Mouse (Mus musculus) inflammation-experienced regulatory T-cells, adult 6 months (primary cell): ENCODE measurements around the gene Kcnip3. TPM values are rescaled to one million over a fixed set of nuclear protein-coding genes. Genes with fewer than 3 reads are reported as not detected.

ENCODE experiments used
- ATAC-seq: one replicate; pipeline ENCODE4 v1.8.0; 2017
- polyA plus RNA-seq, 3 experiments: library from polyadenylated mRNA; unstranded; fragments of 100-300 nt; shearing (Covaris generic); gene quantifications; one replicate each; pipeline ENCODE4 v1.2.1; 2017

Gene Kcnip3
- polyA plus RNA-seq, 3 experiments from 2014 or later = 3.5 TPM; not detected in 2

DNA sequence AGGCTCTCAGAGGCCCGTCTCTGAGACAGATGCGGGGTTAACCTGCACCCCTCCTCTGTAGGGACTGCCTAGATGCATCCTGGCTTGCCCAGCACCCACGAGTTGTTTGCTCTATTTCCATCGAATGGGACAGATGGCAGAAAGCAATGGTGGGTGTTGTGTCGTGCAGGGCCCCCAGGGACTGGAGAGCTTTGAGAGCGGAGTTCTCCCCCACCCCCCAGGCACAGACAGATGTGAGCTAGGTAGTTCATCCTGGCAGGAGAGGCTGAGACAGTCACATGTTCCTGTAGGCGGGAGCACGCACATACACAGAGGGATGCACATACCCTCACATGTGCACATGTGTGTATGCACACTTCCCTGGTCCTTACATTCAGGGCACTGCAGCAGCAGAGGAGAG lies 4.8 kb downstream of the Kcnip3 start:
- ATAC-seq = no peak

DNA sequence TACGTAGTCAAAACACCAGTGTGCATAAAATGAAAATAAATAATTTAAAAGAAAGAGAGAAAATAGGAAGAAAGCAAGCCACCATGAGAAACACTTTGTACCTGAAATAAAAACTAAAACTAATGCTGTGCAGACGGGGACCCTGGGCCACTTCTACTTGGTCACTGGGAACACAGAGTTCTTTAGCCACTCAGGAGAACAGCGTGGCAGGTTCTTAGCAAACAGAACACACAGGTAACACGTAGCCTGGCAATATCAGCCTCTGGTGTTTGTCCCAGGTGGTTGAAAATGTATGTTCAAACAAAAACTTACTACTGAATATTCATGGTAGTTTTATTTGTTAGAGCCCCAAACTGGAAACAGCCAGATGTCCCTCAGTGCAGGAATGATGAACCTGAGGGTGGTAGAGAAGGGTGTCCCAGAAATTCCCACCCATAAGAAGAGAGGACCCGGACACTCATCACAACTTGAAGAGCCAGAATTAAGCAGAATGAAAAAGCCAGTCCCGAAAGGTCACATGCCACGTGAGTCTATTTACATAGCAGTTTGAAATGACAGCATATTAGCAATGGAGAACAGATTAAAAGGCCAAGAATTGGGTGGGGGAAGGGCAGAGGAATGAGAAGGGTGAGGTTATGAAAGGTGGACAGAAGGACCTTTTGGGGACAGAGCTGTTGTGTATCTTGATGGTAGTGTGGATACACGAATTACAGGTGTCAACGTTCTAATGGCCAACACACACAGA lies 7.3 kb downstream of the Kcnip3 start:
- ATAC-seq = no peak

DNA sequence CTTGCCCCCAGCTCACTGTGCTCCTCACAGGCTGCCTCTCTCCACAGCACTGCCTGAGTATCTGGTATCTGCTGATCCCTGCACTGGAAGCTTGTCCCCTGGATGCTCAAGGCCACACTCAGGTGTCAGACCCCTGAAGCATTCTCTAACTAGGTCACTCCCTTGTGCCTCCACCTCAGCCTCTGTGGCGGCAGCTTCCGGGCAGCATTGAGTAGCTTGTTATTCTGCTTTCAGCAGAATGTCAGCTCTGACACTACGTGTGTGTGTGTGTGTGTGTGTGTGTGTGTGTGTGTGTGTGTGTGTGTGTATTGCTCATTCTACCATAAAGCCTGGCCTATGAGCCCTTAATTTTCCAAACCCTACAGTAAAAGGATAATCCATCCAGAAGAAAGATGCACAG lies 8.7 kb downstream of the Kcnip3 start:
- no peak for ATAC-seq

DNA sequence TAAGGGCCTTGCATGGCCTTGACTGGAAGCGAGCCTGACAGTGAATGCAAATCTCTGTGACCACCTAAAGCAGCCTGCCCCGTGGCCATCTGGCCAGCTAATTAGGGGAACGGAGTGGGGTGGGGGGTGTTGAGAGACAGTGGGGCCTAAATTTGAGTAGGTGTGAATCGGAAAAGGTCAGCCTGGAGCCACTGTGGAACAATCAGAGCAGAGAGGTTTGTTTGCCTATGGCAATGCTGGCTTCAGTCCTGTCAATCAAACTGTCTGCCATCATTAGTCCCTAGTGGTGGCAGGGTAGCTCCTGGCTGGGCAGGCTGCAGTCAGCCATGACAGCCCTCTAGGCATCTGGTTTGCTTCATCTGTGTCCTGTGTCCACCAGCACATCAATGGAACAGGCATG lies 10.5 kb downstream of the Kcnip3 start:
- ATAC-seq = no peak

DNA sequence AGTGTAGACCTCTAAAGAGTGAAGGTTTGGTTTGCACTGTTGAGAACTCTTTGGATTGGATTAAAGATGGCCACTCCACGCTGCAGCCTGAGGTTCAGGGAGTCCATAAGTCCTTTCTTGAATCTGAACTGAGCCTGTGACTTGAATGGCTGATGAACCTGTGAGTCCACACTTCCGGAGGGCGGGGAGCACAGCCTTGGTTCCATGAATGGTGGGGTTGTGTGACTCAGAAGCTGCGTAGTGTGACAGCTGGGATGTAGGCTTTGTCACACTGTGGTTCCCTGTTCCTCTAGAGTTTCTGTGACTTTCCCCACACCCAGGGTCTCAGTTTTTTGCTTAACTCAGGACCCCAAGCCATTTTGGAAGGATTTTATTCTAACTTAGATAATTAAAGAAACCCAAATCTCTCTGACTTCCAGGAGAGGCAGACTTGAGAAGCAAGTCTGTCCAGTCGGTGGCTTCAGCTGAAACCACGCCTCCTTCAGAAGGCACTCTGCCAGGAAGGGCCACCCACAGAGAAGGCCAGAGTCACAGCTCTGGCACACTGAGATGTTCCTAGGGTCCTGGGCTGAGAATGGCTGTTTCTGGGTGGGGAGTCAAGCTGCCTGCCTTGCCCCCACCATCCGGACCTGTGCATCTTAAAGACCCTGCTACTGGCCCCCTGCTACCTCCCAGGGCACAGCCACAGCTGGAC lies 13.8 kb downstream of the Kcnip3 start:
- ATAC-seq = no peak

DNA sequence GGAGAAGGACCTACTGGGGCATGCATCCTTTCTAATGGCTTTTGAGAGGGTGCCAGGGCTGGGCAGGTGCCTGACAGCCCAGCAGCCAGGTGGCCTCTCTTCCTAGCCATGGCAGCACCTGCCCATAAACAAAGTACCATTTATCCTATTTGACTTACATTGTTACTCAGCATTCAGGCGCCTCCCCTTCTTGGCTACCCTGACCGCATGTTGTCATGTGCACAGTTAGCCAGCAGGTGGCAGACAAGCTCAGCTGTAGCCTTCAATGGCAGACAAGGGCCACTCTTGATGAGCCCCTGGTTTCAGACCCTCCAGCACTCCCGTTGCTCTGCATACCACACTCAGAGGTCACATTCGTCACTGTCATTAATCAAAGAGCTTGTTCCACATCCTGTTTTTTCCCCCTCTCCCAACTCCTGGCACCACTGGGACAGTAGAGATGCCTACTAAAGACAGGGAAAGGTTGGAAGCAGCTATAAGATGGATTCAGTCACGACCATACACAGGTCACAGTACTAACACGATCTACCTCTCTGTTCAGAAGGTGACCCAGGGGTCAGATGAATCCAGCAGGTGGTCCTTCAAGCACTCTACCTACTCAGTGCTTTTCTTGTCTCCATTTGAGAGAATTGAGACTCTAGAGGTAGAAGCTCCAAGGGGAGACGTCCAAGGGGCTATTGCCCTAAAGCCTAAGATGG lies 14.7 kb downstream of the Kcnip3 start:
- ATAC-seq = peak; percentile 60

DNA sequence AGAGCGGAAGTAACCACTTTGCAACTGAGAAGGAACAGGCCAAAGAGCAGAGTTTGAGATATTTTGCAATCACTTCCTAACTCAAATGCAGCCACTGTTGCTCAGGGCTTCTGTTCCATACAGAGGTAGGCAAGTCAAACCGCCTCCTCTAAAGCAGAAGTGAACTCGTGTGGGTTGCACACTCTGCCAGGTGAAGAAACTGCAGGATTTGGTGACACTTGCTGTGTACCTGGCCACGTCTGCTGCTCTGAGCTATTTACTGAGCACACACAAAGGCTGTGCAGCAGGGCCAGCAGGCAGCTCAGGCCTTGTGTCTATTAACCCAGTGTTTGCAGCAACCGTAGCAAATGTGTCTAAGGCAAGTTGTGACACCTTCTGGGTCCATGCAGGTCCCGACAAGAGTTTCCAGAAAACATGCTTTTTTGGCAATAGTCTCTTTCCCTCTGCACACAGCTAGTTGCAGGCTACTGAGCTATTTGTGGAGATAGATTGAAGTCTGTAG lies 15.7 kb downstream of the Kcnip3 start:
- ATAC-seq = no peak

DNA sequence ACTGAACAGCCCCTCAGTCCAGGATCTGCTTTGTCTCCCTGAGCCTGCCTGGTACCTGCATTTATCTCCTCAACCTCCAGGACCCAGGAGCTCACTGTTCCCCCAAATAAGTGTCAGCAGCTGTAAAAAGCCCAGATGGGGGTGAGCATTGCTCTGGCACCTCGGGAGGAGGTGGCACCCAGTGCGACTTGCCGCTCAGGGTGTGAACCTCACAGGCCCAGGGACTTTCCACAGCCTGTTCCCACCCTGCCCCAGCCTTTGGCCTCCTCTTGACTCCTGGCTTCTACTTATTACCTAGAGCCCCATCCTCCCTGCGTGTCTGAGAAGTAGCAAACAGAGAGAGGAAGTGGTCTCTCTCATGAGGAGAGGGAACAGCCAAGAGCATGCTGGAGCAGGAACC lies 16.7 kb downstream of the Kcnip3 start:
- ATAC-seq = no peak

DNA sequence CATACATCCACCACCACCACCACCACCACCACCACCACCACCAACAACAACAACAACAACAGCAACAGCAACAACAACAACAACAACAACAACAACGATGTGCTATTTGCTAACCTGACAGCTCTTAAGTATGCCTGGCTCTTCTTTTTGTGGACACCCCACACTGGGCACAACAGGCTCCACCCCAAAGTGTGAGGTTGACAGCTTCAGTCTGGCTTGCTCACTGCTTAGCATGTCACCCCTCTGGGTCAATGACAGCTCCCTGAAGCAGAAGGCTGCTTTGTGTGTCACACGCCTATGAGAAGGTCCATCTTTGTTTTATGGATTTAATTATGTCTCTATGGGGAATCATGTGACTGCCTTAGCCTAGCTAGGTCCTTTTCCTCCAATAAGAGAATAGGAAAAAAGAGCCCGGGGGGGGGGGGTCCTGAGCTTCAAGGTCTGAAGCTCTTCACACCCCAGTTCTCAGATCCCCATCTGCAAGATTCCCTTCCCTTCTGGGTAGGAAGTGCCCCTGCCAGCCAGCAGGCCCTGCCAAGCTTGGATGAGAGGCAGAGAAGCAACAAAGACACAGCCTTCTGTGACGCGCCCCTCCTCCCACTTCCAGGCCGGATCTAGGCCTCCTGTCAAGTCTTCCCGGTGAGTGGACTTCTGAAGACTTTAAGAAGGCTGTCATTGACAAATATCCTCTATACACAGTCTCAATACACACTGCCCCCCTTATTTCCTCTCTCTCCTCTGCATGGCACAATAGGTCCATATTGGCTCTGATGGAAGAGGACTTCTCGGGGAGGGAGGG lies 17.9 kb downstream of the Kcnip3 start:
- ATAC-seq = no peak

DNA sequence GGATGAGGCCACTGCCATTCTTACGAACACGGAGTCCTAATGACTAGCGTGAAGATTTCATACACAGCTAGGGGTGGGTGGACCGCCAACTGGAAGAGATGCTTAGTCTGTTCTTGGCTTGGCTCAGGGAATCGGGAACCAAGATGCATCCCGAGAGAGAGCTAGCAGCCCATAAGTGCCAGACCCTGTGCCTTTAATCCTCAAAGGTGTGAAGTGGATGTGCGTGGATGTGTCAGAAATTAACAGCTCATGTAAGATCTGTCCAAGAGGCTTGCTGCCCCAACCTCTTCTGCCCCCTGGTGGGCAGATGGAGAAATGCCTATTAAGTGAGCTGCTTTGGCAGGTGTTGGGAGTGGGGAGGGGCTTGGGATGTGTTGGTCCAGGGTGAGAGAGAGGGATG lies 20.8 kb downstream of the Kcnip3 start:
- no peak for ATAC-seq

DNA sequence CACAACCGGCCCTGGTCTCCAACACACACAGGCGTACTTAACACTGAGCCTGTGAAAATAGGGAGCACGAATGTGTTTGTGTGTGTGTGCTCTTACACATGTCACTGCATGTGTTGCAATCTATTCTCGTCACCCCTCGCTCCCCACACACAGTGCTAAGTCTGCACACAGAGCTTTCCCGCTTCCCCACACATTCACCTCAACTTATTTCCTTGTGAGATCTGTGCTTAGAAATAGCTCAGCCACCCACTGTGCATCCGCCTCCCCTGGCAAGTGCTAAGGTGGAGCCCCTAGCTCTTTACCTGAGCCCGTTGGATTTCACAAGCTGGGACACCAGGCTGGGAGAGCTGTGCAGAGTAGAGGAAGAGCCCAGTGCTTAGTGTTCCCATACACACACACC lies 23.1 kb downstream of the Kcnip3 start:
- no peak for ATAC-seq

DNA sequence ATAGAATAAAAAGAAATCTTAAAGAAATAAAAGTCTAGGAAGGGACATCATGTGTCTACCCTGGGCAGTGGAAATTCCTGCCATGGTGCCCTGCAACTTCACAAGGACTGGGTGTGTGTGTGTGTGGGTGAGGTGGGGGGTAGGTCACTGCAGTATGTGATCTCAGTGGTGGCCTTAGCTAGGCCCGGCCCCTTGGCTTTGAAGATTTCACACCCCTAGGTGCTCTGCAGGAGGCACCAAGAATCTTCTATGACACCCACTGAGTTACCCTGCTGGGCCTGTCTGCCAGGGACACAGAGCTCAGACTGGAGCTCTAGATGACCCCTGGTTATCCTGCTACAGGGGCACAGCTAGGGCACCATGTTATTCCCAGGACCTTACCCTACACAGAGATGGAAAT lies 25.6 kb downstream of the Kcnip3 start:
- no peak for ATAC-seq

DNA sequence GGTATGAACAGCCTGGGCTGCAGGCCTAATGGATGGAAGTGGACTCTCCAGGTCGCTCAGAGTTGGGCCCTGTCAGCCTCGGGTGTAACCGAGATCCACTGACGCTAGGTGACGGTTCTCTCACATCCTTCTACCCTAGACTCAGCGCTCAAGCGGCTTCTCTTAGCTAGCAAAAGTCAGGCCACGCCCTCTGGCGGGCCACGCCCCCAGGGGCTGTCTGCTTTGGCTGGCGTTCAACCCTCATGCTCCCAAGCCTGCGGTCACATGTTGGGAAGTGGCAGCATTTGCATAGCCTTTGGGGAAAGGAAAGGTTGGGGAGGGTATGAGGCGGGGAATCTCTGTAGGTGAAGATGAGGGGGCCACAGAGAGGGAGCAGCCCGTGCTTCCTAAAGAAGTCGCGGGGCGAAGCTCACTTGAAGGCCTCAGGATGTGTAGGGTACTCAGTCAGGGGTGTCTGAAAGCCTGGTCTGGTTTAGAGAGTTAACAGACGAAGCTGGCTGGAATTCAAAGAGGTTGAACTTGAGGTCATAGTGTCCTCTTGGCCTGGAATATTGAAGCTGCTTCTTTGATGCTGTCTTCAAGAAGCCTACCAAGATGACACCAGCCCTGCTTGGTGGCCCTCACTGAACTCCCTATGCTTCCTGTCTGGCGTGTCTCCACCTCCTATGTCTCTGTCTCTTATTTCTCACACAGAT lies 37.3 kb downstream of the Kcnip3 start:
- ATAC-seq = no peak

DNA sequence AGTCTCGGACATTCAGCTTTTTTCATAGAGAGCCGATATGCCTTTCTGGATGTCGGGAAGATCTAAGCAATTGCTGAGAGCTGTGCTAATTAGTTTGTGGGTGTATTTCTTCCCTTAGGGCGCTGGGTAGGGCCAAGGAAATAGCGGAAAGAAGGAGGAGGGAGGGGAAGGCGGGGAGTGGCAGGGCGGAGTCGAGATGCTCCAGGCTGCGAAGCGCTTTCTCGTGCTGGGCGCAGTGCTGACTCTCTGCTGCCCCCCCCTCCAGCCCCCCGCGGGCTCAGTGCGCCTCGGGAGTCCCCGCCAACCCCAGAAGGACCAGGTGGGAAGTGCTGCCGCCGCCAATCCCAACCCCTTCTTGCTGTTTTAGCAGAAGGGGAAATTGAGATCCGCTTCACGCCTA lies 38.9 kb downstream of the Kcnip3 start:
- ATAC-seq = no peak

DNA sequence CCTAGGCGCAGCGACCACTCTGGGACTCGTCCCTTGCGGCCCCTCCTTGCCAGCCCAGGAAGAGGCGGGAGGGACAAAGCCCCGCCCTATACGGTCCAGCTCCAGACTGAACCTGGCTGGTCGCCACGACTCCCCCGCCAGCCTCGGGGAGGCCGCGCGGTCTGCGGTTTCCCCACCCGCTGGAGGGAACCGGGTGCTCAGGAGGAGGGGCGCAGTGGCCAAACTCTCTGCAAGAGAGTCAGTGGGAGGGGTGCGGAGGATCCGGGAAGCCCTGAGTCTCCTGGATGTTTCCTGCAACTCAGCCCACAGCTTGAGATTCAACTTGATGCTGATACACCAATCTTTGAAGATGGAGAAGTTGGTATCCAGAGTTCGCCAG lies 39.4 kb downstream of the Kcnip3 start:
- ATAC-seq = no peak

DNA sequence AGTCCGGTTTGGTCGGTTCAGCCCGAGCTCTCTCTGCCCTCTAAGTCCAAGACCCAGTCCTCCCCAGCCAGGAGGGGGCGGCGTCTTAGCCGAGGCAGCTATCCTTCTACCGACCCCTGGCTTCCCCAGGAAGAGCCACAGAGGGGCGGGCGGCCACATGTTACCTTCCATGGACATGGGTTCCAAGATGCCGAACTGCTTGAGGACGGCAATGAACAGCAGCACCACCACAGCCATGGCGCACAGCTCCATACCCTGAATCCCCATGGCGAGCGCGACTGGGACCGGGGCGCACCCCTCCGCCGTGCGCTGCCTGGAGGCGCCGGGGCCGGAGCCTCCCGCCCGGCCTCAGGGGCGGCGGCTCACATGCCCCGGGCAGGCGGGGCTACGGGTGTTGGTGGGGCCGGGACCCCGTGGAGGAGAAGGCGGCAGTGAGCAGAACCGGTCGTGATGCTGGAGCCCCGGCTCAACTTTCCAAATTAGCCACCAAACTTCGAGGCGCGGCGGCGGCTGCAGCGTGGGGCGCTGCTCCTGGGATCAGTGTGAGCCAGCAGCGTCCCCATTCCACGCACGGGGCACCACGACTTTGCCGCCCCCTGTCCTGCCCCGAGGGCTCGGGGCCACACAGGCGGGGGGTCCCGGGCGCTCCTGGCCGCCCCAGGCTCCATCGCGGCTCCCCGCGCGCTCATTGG lies 39.9 kb downstream of the Kcnip3 start:
- ATAC-seq = no peak

DNA sequence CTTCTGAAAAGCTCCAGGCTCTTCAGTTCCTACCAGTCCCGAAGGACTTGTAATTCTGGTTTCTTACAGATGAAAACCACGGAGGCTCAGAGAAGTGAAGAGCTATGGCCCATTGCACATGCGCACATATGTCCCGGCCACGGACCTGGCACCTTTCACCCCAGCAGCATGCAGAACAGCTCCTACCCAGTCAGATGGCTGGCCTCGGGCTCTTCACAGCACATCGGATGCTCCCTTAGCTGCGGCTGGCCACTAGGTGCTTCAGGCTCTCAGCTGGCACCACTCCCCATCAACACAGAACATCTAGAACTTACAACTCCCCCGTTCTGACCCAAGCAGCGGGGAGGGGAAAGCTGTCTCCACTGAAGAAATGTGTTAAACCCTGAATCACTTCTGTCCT lies 42.1 kb downstream of the Kcnip3 start:
- no peak for ATAC-seq

DNA sequence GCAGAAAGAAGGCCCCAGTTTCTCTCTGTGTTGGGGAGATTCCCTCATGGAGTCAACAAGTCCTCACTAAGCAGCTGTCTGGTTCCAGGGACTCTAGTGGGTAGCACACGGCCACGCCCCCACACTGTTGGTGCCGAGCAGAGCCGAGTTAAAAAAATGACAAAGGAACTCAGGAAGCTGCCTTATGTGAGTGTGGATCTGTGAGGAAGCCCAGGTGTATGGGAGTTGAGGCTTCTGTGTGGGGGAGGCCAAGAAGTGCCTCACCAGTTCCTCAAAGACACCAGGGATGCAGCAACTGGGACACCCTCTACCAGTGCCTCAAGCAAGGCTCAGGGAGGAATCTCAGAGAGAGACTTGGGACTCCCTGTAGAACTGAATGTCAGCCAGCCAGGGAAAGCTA lies 42.7 kb downstream of the Kcnip3 start:
- no peak for ATAC-seq

DNA sequence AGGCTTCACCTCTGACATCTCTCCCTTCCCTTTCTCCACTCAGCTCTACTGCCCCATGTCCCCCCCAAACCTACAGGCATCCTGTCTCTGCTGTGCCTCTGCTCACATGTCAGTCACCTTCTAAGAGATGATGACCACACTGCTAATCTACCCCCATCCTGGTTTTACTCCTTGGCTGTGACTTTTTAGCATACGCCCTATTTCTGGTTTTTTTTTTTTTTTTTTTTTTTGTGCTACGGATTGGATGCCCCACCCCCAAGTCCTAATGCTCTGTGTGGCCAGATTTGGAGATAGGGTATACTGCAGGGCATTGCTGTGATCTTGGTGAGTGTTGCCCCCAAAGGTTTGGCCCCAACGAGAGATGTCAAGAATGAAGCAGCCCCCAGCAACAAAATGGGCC lies 49.6 kb downstream of the Kcnip3 start:
- ATAC-seq = no peak

DNA sequence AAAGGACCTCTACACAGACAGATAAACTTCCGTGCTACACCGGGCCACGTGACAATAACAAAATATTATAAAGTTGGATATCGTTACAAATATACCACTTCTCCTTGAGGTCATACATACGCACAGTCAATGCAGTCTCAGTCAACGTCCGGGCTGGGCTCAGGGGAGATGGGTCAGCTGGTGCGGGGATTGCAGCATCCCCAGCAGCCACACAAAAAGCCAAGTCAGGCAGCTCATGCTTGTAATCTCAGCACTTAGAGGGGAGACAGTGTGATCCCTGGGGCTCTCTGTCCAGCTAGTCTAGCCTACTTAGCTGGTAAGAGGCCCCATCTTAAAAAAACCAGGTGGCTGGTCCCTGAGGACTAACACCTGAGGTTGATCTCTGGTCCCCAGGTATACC lies 50.6 kb downstream of the Kcnip3 start:
- ATAC-seq = no peak

DNA sequence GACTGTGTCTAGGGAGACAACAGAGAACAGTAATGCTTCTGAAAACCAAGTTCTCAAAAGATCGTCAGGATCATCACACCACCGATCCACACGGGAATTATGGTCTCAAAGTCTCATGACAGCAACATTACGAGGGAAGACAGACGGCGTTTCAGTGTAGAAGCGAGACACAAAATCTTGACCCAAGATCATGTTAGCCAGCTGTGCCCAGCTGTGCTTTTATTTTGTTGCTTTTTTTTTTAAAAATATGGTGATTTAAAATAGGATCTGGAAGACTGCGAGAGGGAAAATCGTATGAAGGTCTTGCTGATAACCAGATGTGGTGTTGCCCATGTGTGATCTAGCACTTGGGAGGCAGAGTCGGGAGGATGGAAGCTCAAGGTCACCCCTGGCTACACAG lies 51.2 kb downstream of the Kcnip3 start:
- ATAC-seq = no peak

DNA sequence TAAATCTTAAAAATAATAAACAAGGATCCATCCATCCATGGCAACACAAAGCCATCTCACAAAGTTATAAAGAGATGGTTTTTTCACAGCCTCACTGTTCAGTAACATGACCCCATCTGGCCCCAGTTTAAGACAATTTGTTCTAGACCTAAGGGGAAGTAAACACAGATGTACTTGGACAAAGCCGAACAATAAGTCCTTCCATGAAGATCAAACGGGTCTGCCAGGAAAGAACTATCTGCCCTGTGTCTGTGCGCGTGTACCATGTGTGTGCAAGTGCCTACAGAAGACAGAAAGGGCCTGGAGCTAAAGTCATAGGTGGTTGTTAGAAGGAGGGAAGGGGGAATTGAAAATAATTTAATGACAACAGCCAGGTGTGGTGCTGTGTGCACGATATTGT lies 51.7 kb downstream of the Kcnip3 start:
- no peak for ATAC-seq
